Mouse (Mus musculus): ENCODE measurements around the gene Iqch. TPM values are rescaled to one million over a fixed set of nuclear protein-coding genes. Genes with fewer than 3 reads are reported as not detected.

Iqch gene
- polyA plus RNA-seq (2012; rRNA removed) = not detected in 2 replicates

GRCm38 (mm10) chr9:63602043-63602939 lies at the start of gene Iqch, which contains the start of gene Aagab:
TSS of gene Iqch (minus strand) at chr9:63602493.
TSS of gene Aagab (plus strand) at chr9:63602660.

DNA sequence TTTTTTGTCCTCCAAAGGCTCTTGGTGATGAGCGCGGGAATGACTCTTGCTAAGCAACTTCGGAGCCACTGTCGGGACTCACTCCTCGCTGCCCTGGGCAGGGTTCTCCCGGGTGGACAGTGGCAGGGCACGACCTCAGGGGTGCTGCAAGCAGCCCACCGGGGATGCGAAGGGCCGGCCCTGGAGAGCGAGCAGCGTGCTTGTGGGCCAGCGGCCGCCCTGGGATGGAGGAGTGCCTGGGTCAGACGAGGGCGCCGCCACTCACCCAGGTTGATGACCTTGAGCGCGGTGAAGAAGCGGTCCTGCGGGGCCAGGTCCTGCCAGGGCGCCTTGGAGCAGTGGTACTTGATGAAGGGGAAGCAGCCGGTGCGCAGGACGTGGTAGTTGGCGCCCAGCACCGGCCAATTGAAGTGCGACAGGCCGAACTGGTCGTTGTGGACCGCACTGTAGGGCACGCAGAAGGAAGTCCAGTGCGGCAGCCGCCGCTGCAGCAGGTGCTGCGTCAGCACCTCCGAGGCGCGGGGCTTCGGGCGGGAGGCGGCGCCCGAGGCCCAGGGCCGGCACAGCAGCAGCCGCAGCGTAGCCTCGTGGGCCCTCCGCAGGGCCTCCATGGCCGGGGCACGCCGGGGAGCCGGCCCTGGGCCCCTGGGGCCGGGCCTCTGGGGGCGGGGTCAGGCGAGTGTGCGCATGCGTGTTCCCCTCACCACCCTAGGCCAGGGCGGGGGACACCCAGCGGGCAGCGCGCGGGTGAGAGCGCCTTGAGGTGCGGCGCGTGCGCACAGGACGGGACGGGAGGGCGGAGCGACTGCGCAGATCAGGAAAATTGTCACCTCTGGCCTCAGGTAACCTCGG lies 203.5 kb downstream of the Iqch start, which contains the start of gene 2300009A05Rik:
Gene 2300009A05Rik, minus strand, starts transcription at position 636 of the 852 bp plus-strand sequence.

DNA sequence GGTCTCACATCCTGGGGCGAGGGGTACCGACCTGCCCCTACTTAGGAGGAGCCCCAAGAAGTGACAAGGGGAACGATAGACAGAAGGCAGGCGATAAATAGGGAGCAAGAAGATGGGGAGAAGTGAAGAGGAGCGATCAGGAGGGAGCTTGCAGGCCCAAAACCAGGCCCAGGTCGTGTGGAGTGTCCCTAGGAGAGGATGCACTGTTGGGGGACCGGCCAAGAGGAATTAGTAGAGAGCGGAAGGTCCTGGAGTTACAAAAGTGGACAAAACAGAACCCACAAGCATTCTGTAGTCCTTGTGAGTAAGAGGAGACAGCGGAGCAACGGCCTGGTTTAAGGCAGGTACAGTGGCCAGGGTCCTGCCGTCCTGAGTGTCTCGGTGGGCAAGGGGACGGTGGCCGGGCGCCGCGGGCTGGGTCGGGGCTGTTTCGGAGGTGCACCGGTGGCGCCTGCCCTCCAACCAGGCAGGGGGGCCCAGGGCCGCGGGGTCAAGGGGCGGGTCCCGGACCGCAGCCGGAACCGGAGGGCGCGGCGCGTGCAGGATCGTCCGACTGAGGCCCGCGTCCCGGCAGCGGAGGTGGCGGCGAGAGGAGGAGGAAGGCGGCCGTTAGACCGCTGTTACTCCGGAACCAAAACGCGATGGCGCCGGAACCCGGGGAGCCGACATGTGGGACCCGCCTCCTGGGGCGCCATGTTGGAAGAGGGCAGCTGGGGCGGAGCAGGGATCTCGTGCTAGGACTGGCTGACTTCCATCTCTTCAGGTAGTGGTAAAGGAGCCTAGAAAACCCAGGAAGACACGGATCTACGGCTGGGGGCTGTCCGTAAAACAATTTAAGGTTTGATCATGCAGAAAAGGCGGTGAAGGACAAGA lies 224.8 kb downstream of the Iqch start, which contains the start of gene Map2k5:
Gene Map2k5, minus strand, starts transcription at position 633 of the 873 bp plus-strand sequence.

Other genes starting within 250 kb of the Iqch start
- gene Map2k5, start 224.6 kb downstream of the Iqch start, polyA plus RNA-seq (2012; rRNA removed) = 13.8 and 22.2 TPM in 2 replicates
- 47.6 and 82.0 TPM in 2 replicates for gene 2300009A05Rik, start 203.2 kb downstream of the Iqch start, polyA plus RNA-seq (2012; rRNA removed)
- 7.2 and 8.4 TPM in 2 replicates for gene Aagab, start 167 bp upstream of the Iqch start, polyA plus RNA-seq (2012; rRNA removed)
- 7.3 and 9.5 TPM in 2 replicates for gene Smad3, start 155.5 kb upstream of the Iqch start, polyA plus RNA-seq (2012; rRNA removed)